Mouse (Mus musculus) central nervous system, embryonic 14 days (tissue): ENCODE data around the gene Prkcg. TPM values are rescaled to one million over a fixed set of nuclear protein-coding genes. Genes with fewer than 3 reads are reported as not detected.

Experiments
- polyA plus RNA-seq: library from polyadenylated mRNA; depleted of rRNA; stranded (reverse); fragments of >200 nt; gene quantifications from 2 replicates; pipeline ENCODE4 v1.2.3, GENCODE M21; 2012; rRNA removed

Prkcg gene
- polyA plus RNA-seq = 3.1 and 3.6 TPM in 2 replicates

GRCm38 (mm10) chr7:3288976-3289970 is at the start of gene Prkcg, which contains the start of gene Myadm:
Gene Prkcg, plus strand, starts transcription at chr7:3289179.
Gene Myadm, plus strand, starts transcription at chr7:3289080.

GRCm38 (mm10) chr7:3332619-3333521 is 43.9 kb downstream of the Prkcg start, which contains the start of gene Cacng7:
Gene Cacng7, plus strand, starts transcription at chr7:3332955.

Other genes with a start within 250 kb of the Prkcg start
- gene AU018091, start 120.0 kb upstream of the Prkcg start, polyA plus RNA-seq = 0.11 TPM in 1 of 2 replicates, not detected in the other
- 0.01 and 0.02 TPM in 2 replicates for gene Nlrp12, start 39.4 kb upstream of the Prkcg start, polyA plus RNA-seq
- 39.7 and 67.5 TPM in 2 replicates for gene Myadm, start 99 bp upstream of the Prkcg start, polyA plus RNA-seq
- 137 and 141 TPM in 2 replicates for gene Cacng7, start 43.8 kb downstream of the Prkcg start, polyA plus RNA-seq
- gene Cacng8, start 101.5 kb downstream of the Prkcg start, polyA plus RNA-seq = 17.7 and 17.9 TPM in 2 replicates
- 0.04 and 1.8 TPM in 2 replicates for gene Cacng6, start 135.0 kb downstream of the Prkcg start, polyA plus RNA-seq
- 0.05 and 0.21 TPM in 2 replicates for gene Tarm1, start 213.4 kb downstream of the Prkcg start, polyA plus RNA-seq